Mouse (Mus musculus) lung, postnatal 0 days (tissue): ENCODE data around the gene Zdhhc6. TPM values are rescaled to one million over a fixed set of nuclear protein-coding genes. Genes with fewer than 3 reads are reported as not detected.

ENCODE experiments used
- ATAC-seq: fragments of 200-750 bp; cut with Nextera tagmentation; 2 replicates; pipeline ENCODE4 v1.8.0; 2017; ENCODE audit warnings: moderate library complexity
- DNase-seq: peaks from one replicate; pipeline ENCODE4 v3.0.0-alpha.2; 2016; ENCODE audit warnings: low spot score
- H3K27ac ChIP-seq: fragments of 300-500 bp; sonication (generic); 2 replicates; pipeline ENCODE4 v1.5.1; 2014; ENCODE audit warnings: antibody characterized with exemption, mild to moderate bottlenecking, low read length, mixed read lengths
- H3K27me3 ChIP-seq: fragments of 300-500 bp; sonication (generic); replicated peaks from 2 replicates; pipeline ENCODE4 v1.6.1; 2014; ENCODE audit warnings: low read length, mixed read lengths; ENCODE audit not compliant: insufficient read depth
- H3K36me3 ChIP-seq: fragments of 300-500 bp; sonication (generic); 2 replicates; pipeline ENCODE4 v1.6.1; 2014; ENCODE audit warnings: low read length, mixed read lengths; ENCODE audit not compliant: insufficient read depth
- H3K4me1 ChIP-seq: fragments of 300-500 bp; sonication (generic); 2 replicates; pipeline ENCODE4 v1.6.1; 2014; ENCODE audit warnings: antibody characterized with exemption, low read depth, low read length, mixed read lengths; ENCODE audit not compliant: insufficient read depth
- H3K4me2 ChIP-seq: fragments of 300-500 bp; sonication (generic); replicated peaks from 2 replicates; pipeline ENCODE4 v1.6.1; 2014; ENCODE audit warnings: low read depth, mild to moderate bottlenecking, low read length, moderate library complexity, mixed read lengths
- H3K4me3 ChIP-seq: fragments of 300-500 bp; sonication (generic); 2 replicates; pipeline ENCODE4 v1.5.1; 2014; ENCODE audit warnings: low read depth, low read length
- H3K9ac ChIP-seq: fragments of 300-500 bp; sonication (generic); replicated peaks from 2 replicates; pipeline ENCODE4 v1.6.1; 2014; ENCODE audit warnings: low read depth, mild to moderate bottlenecking
- H3K9me3 ChIP-seq: fragments of 300-500 bp; sonication (generic); 2 replicates; pipeline ENCODE4 v1.6.1; 2016; ENCODE audit warnings: low read length, mixed read lengths
- CTCF ChIP-seq: IDR thresholded peaks from 2 replicates; pipeline ENCODE4 v1.5.1; 2016; ENCODE audit warnings: antibody characterized with exemption, mild to moderate bottlenecking
- EP300 ChIP-seq: IDR thresholded peaks from 2 replicates; pipeline ENCODE4 v1.6.1; 2016; ENCODE audit warnings: antibody characterized with exemption, mild to moderate bottlenecking, control low read depth
- WGBS: fragments of 180-500 bp; shearing (Covaris S2); extraction: QIAGEN DNeasy Blood & Tissue Kit; methylation state at CpG from one replicate; pipeline ENCODE4 v1.1.7; 2014; 5-methylcytosine and 5-hydroxymethylcytosine counted together
- polyA plus RNA-seq: library from polyadenylated mRNA; unstranded; fragments of >200 nt; fragmentation: Nextera tagmentation; extraction: Ambion mirVana; gene quantifications from 2 replicates; pipeline ENCODE4 v1.2.1, GENCODE M21; 2015

The Zdhhc6 gene
- polyA plus RNA-seq, 1 experiment from 2014 or later = 69.3 TPM

DNA sequence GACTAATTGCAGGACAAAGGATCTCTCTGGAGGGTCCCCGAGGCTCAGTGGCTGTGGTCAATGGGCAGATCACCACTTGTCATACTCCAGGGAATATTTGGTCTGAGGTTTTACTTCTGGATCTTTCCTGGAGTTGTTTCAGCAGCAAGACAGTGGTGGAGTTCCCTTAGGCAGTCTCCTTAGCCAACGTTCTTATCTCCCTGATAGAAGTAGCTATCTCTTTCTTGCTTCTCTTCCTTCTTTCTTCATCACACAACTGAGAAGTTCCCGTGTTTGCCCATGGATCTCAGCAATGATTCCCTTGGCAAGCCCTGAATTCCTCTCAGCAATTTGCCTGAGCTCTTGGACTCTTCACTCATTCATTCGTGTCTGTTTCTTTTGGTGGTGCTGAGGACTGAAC lies 39.7 kb downstream of the Zdhhc6 start:
- Histone ChIP-seq H3K4me1 (peaks cover under 1% of the 10 kb centered on the region; the same call in 1 of the 2 replicates), H3K27ac (no peak overlapping the region), H3K4me2 (no peak overlapping the region), H3K36me3 (peaks cover 12% of the 10 kb centered on the region; the same call in 1 of the 2 replicates), H3K27me3 (no peaks in the 10 kb centered on the region), H3K4me3 (no peak overlapping the region), H3K9ac (no peak overlapping the region), H3K9me3 (no peaks in the 10 kb centered on the region)
- ATAC-seq = no peak
- WGBS = 78% methylated on average over 4 of the region's 4 CpGs
- no peak for DNase-seq
- TF ChIP-seq CTCF = no peak
- TF ChIP-seq EP300 = no peak

GRCm38 (mm10) chr19:55273340-55273739 lies 42.5 kb downstream of the Zdhhc6 start:
- 58% methylated on average over 6 of the region's 6 CpGs for WGBS
- no peak for TF ChIP-seq CTCF
- TF ChIP-seq EP300 = no peak
- H3K4me2 ChIP-seq = no peak overlapping the region

GRCm38 (mm10) chr19:55271448-55271847 lies 44.4 kb downstream of the Zdhhc6 start:
- Histone ChIP-seq H3K36me3 (no peaks in the 10 kb centered on the region), H3K9ac (no peak overlapping the region), H3K4me2 (no peak overlapping the region), H3K9me3 (no peaks in the 10 kb centered on the region), H3K27me3 (no peaks in the 10 kb centered on the region), H3K4me1 (peaks cover 10% of the 10 kb centered on the region; the same call in 1 of the 2 replicates), H3K27ac (peak overlapping the region; percentile 43), H3K4me3 (no peak overlapping the region)
- TF ChIP-seq CTCF (no peak), EP300 (peak; percentile 90)
- 39% methylated on average over 3 of the region's 3 CpGs for WGBS
- ATAC-seq (peak; percentile 85), DNase-seq (peak; percentile 83)

More at GRCm38 (mm10) chr19:55273340-55273739, 42.5 kb downstream of the Zdhhc6 start:
- no peak overlapping the region for H3K9ac ChIP-seq
- H3K4me1 ChIP-seq = peaks cover 6% of the 10 kb centered on the region; the same call in 1 of the 2 replicates
- DNase-seq (no peak), ATAC-seq (no peak)
- H3K36me3 ChIP-seq = no peaks in the 10 kb centered on the region
- H3K9me3 ChIP-seq = no peaks in the 10 kb centered on the region
- no peak overlapping the region for H3K27ac ChIP-seq
- no peaks in the 10 kb centered on the region for H3K27me3 ChIP-seq
- H3K4me3 ChIP-seq = no peak overlapping the region

DNA sequence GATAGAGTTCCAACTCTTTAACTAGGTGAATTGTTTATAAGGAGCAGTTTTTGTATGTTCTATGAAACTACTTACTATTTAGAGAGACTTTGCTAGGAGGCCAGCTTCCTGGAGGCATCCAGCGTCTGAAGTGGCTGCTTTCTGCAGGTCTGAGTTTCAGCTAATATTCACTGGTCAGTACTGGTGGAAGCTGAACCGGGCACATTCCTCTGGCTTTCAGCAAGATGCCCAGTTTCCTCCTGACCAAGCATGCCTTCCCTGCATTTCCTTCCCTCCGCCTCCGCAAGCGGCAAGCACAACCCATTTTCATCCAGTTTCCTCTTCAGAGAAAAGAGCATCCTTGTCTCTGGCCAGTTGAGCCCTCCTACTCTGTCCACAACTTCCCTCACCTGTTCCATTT lies 46.8 kb downstream of the Zdhhc6 start:
- Histone ChIP-seq H3K27me3 (no peaks in the 10 kb centered on the region), H3K4me2 (no peak overlapping the region), H3K4me3 (no peak overlapping the region), H3K36me3 (no peaks in the 10 kb centered on the region), H3K27ac (peak overlapping the region; percentile 65), H3K9ac (no peak overlapping the region), H3K9me3 (no peaks in the 10 kb centered on the region), H3K4me1 (peaks cover 10% of the 10 kb centered on the region; the same call in 1 of the 2 replicates)
- DNase-seq (peak; percentile 48), ATAC-seq (peak; percentile 23; the same call in 1 of the 2 replicates)
- TF ChIP-seq EP300 (no peak), CTCF (no peak)
- WGBS = 47% methylated on average over 5 of the region's 5 CpGs

DNA sequence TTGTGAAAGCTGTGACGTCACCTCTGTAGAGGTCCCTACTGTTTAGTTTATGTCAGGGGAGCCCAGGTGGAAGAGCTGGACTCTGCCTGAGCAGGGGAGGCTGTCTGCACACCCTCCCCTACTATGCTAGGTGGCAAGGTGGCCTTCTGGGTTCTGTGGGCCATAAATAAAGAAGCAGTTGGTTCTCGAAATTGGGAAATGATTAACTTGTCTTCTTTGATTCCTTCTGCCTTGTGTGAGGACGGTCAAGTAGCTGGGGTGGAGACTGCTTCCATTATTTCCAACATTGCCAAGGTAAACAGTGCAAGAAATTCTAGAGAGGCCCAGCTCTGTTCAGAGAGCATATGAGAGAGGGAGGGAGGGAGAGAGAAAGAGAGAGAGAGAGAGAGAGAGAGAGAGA lies 47.7 kb downstream of the Zdhhc6 start:
- Histone ChIP-seq H3K27ac (peak overlapping the region; percentile 65), H3K27me3 (no peaks in the 10 kb centered on the region), H3K9me3 (no peaks in the 10 kb centered on the region), H3K9ac (no peak overlapping the region), H3K4me3 (no peak overlapping the region), H3K36me3 (no peaks in the 10 kb centered on the region), H3K4me1 (peaks cover 10% of the 10 kb centered on the region; the same call in 1 of the 2 replicates), H3K4me2 (no peak overlapping the region)
- DNase-seq (peak; percentile 79), ATAC-seq (peak; percentile 78)
- TF ChIP-seq EP300 (no peak), CTCF (no peak)
- 39% methylated on average over 3 of the region's 3 CpGs for WGBS

DNA sequence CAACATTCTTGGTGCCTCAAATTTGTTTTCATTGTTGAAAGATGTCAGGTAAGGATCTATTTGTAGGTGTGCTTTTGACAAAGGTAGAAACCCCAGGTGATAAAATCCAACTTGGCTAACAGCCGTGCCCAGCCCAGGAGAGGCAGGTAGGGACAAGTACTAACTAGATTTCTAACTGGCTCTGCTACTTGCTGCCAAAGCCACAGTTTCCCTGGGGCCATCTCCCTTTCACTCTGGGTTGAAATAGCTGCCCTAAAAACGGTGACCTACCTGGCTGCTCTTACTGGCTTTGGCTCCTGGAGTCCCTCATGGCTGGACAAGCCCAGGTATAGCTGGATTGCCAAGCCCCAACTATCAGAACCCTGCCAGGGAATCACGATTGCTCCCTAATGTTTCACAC lies 49.0 kb downstream of the Zdhhc6 start:
- peaks cover 10% of the 10 kb centered on the region; the same call in 1 of the 2 replicates for H3K4me1 ChIP-seq
- DNase-seq (no peak), ATAC-seq (no peak)
- H3K36me3 ChIP-seq = no peaks in the 10 kb centered on the region
- no peaks in the 10 kb centered on the region for H3K9me3 ChIP-seq
- H3K4me2 ChIP-seq = no peak overlapping the region
- no peak overlapping the region for H3K4me3 ChIP-seq
- no peak overlapping the region for H3K9ac ChIP-seq
- H3K27me3 ChIP-seq = no peaks in the 10 kb centered on the region
- 57% methylated on average over 3 of the region's 3 CpGs for WGBS
- no peak overlapping the region for H3K27ac ChIP-seq
- TF ChIP-seq EP300 (no peak), CTCF (no peak)

- H3K4me2 ChIP-seq = no peak overlapping the region
- H3K27ac ChIP-seq = no peak overlapping the region; the same call in 1 of the 2 replicates
- TF ChIP-seq CTCF (no peak), EP300 (no peak)
- no peak overlapping the region for H3K4me3 ChIP-seq
- ATAC-seq (no peak), DNase-seq (no peak)
- H3K4me1 ChIP-seq = peaks cover 4% of the 10 kb centered on the region; the same call in 1 of the 2 replicates
- H3K27me3 ChIP-seq = no peaks in the 10 kb centered on the region
- H3K36me3 ChIP-seq = no peaks in the 10 kb centered on the region
- 64% methylated on average over 3 of the region's 3 CpGs for WGBS
- H3K9me3 ChIP-seq = no peaks in the 10 kb centered on the region
- H3K9ac ChIP-seq = no peak overlapping the region
Measured at GRCm38 (mm10) chr19:55265269-55265668, 50.6 kb downstream of the Zdhhc6 start.
